Mouse (Mus musculus): ENCODE results near the gene Acads. TPM values are rescaled to one million over a fixed set of nuclear protein-coding genes. Genes with fewer than 3 reads are reported as not detected.

Gene Acads
- polyA plus RNA-seq, 1 experiment from 2014 or later: 51.1 TPM

DNA sequence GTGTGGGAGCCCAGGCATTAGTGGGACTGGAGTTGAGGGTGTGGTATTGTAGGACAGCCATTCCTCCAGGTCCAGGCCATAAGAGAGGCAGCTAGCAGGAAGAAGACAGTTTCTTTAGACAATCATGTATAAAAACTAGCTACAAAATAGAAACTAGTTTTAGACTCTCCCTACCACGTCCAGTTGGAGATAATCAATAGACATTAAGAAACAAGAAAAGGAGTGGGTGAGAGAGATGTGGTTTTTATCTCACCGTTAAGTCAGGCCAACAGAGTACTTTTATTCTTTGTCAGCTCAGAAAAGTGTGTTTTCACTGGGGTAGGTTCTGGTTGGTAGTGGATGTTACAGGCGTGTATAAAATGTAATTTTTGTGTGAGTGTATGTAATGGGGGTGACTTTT, 58.2 kb downstream of the Acads start:
- 44% methylated on average over 3 of the region's 3 CpGs for WGBS (ENCODE audit: insufficient replicate concordance)
- no peak overlapping the region; the same call in 1 of the 2 replicates for H3K9ac ChIP-seq
- 0 out of 2 replicates have a peak overlapping the region, but pooled peaks have one; percentile 2 for H3K4me2 ChIP-seq
- H3K27me3 ChIP-seq (replicated peaks): no peaks in the 10 kb centered on the region
- H3K4me3 ChIP-seq: no peak overlapping the region
- H3K36me3 ChIP-seq: peaks cover 44% of the 10 kb centered on the region
- 0 out of 2 replicates have a peak, but pooled peaks cover 3% of the 10 kb centered on the region for H3K9me3 ChIP-seq (replicated peaks)
- peaks cover 85% of the 10 kb centered on the region for H3K4me1 ChIP-seq
- ATAC-seq: no peak
- H3K27ac ChIP-seq: peak overlapping the region; percentile 92

Other genes with a start within 250 kb of the Acads start
- gene Oasl2, start 222.4 kb downstream of the Acads start, polyA plus RNA-seq (2016; fragmentation: Nextera tagmentation; extraction: Ambion mirVana): 3.5 and 3.9 TPM in 2 replicates
- 0.29 and 0.30 TPM in 2 replicates for gene Oasl1, start 196.1 kb downstream of the Acads start, polyA plus RNA-seq (2016; fragmentation: Nextera tagmentation; extraction: Ambion mirVana)
- gene 2210016L21Rik, start 177.2 kb downstream of the Acads start, polyA plus RNA-seq (2016; fragmentation: Nextera tagmentation; extraction: Ambion mirVana): 22.1 and 25.2 TPM in 2 replicates
- gene Hnf1a, start 148.3 kb downstream of the Acads start, polyA plus RNA-seq (2016; fragmentation: Nextera tagmentation; extraction: Ambion mirVana): 3.8 and 3.9 TPM in 2 replicates
- 19.3 and 23.7 TPM in 2 replicates for gene Sppl3, start 108.2 kb downstream of the Acads start, polyA plus RNA-seq (2016; fragmentation: Nextera tagmentation; extraction: Ambion mirVana)
- 12.2 and 15.1 TPM in 2 replicates for gene Gm10401, start 21.1 kb downstream of the Acads start, polyA plus RNA-seq (2016; fragmentation: Nextera tagmentation; extraction: Ambion mirVana)
- gene Unc119b, start 15.6 kb upstream of the Acads start, polyA plus RNA-seq (2016; fragmentation: Nextera tagmentation; extraction: Ambion mirVana): 16.1 and 17.6 TPM in 2 replicates
- 46.8 and 49.2 TPM in 2 replicates for gene Mlec, start 38.8 kb upstream of the Acads start, polyA plus RNA-seq (2016; fragmentation: Nextera tagmentation; extraction: Ambion mirVana)
- gene Cabp1, start 75.0 kb upstream of the Acads start, polyA plus RNA-seq (2016; fragmentation: Nextera tagmentation; extraction: Ambion mirVana): 0.20 and 0.36 TPM in 2 replicates
- gene Pop5, start 116.5 kb upstream of the Acads start, polyA plus RNA-seq (2016; fragmentation: Nextera tagmentation; extraction: Ambion mirVana): 140 and 143 TPM in 2 replicates
- gene Rnf10, start 153.6 kb upstream of the Acads start, polyA plus RNA-seq (2016; fragmentation: Nextera tagmentation; extraction: Ambion mirVana): 166 and 172 TPM in 2 replicates
- 43.3 and 46.2 TPM in 2 replicates for gene Coq5, start 160.3 kb upstream of the Acads start, polyA plus RNA-seq (2016; fragmentation: Nextera tagmentation; extraction: Ambion mirVana)
- 825 and 857 TPM in 2 replicates for gene Dynll1, start 181.7 kb upstream of the Acads start, polyA plus RNA-seq (2016; fragmentation: Nextera tagmentation; extraction: Ambion mirVana)
- 195 and 200 TPM in 2 replicates for gene Srsf9, start 207.8 kb upstream of the Acads start, polyA plus RNA-seq (2016; fragmentation: Nextera tagmentation; extraction: Ambion mirVana)
- 20.6 and 21.2 TPM in 2 replicates for gene Gatc, start 221.8 kb upstream of the Acads start, polyA plus RNA-seq (2016; fragmentation: Nextera tagmentation; extraction: Ambion mirVana)
- 43.8 and 45.9 TPM in 2 replicates for gene Triap1, start 221.9 kb upstream of the Acads start, polyA plus RNA-seq (2016; fragmentation: Nextera tagmentation; extraction: Ambion mirVana)
- gene Cox6a1, start 229.6 kb upstream of the Acads start, polyA plus RNA-seq (2016; fragmentation: Nextera tagmentation; extraction: Ambion mirVana): 783 and 814 TPM in 2 replicates

Data from liver, embryonic 12.5 days (tissue).